Mouse (Mus musculus): ENCODE data around the gene Sin3b. TPM values are rescaled to one million over a fixed set of nuclear protein-coding genes. Genes with fewer than 3 reads are reported as not detected.

Gene Sin3b
- polyA plus RNA-seq, 1 experiment from 2014 or later: 155 TPM

- DNase-seq (ENCODE audit: low spot score) (no peak), ATAC-seq (ENCODE audit: insufficient number of reproducible peaks, low FRiP score, low TSS enrichment, low read depth) (no peak)
- Histone ChIP-seq H3K9ac (ENCODE audit: low read length) (no peak overlapping the region), H3K27me3 (ENCODE audit: control insufficient read depth, insufficient read depth, low read length) (no peaks in the 10 kb centered on the region), H3K4me2 (ENCODE audit: low read depth, severe bottlenecking) (no peak overlapping the region), H3K36me3 (ENCODE audit: control insufficient read depth, insufficient read depth, low read length) (no peaks in the 10 kb centered on the region), H3K4me3 (ENCODE audit: low read depth, low read length) (no peak overlapping the region), H3K9me3 (ENCODE audit: control insufficient read depth, low read length) (no peaks in the 10 kb centered on the region), H3K27ac (replicated peaks; ENCODE audit: low read depth, low read length) (no peak overlapping the region), H3K4me1 (ENCODE audit: control insufficient read depth, insufficient read depth, low read length) (no peaks in the 10 kb centered on the region)
- WGBS: 90% methylated on average over 4 of the region's 4 CpGs
Observed at GRCm38 (mm10) chr8:72780644-72781043, 57.6 kb downstream of the Sin3b start.

GRCm38 (mm10) chr8:72801583-72801982, 78.5 kb downstream of the Sin3b start:
- no peaks in the 10 kb centered on the region for H3K36me3 ChIP-seq (ENCODE audit: control insufficient read depth, insufficient read depth, low read length)
- 88% methylated on average over 2 of the region's 2 CpGs for WGBS
- H3K9ac ChIP-seq (ENCODE audit: low read length): no peak overlapping the region
- ATAC-seq (ENCODE audit: insufficient number of reproducible peaks, low FRiP score, low TSS enrichment, low read depth): no peak
- no peak overlapping the region for H3K4me2 ChIP-seq (ENCODE audit: low read depth, severe bottlenecking)
- no peaks in the 10 kb centered on the region for H3K4me1 ChIP-seq (ENCODE audit: control insufficient read depth, insufficient read depth, low read length)
- no peak overlapping the region for H3K27ac ChIP-seq (replicated peaks; ENCODE audit: low read depth, low read length)
- H3K4me3 ChIP-seq (ENCODE audit: low read depth, low read length): no peak overlapping the region
- no peaks in the 10 kb centered on the region for H3K9me3 ChIP-seq (ENCODE audit: control insufficient read depth, low read length)
- DNase-seq (ENCODE audit: low spot score): no peak
- H3K27me3 ChIP-seq (ENCODE audit: control insufficient read depth, insufficient read depth, low read length): no peaks in the 10 kb centered on the region

Small RNA genes within 50 kb of the gene (microRNA-seq; reads per million reads assigned to microRNA genes)
- gene Gm26237: not detected

Other genes starting within 250 kb of the Sin3b start
- gene Cherp, start 248.1 kb upstream of the Sin3b start, polyA plus RNA-seq (2014; fragmentation: Nextera tagmentation; extraction: Ambion mirVana): 75.7 and 91.6 TPM in 2 replicates
- 16.9 and 19.2 TPM in 2 replicates for gene Slc35e1, start 230.7 kb upstream of the Sin3b start, polyA plus RNA-seq (2014; fragmentation: Nextera tagmentation; extraction: Ambion mirVana)
- gene Med26, start 175.0 kb upstream of the Sin3b start, polyA plus RNA-seq (2014; fragmentation: Nextera tagmentation; extraction: Ambion mirVana): 14.8 and 16.3 TPM in 2 replicates
- 107 and 110 TPM in 2 replicates for gene Smim7, start 152.2 kb upstream of the Sin3b start, polyA plus RNA-seq (2014; fragmentation: Nextera tagmentation; extraction: Ambion mirVana)
- gene Tmem38a, start 151.2 kb upstream of the Sin3b start, polyA plus RNA-seq (2014; fragmentation: Nextera tagmentation; extraction: Ambion mirVana): 10.3 and 11.2 TPM in 2 replicates
- 0.03 TPM in 1 of 2 replicates, not detected in the other for gene Nwd1, start 76.6 kb upstream of the Sin3b start, polyA plus RNA-seq (2014; fragmentation: Nextera tagmentation; extraction: Ambion mirVana)
- 1.1 and 1.7 TPM in 2 replicates for gene F2rl3, start 38.6 kb downstream of the Sin3b start, polyA plus RNA-seq (2014; fragmentation: Nextera tagmentation; extraction: Ambion mirVana)